Mouse (Mus musculus) embryonic facial prominence, embryonic 11.5 days (tissue): Measurements from ENCODE around the gene Cpt1c. TPM values are rescaled to one million over a fixed set of nuclear protein-coding genes. Genes with fewer than 3 reads are reported as not detected.

Source experiments
- ATAC-seq: fragments of 200-750 bp; cut with Nextera tagmentation; replicated peaks from 2 replicates; pipeline ENCODE4 v1.8.0; 2017; ENCODE audit warnings: low read depth; ENCODE audit not compliant: insufficient number of reproducible peaks, low FRiP score, low TSS enrichment
- DNase-seq: peaks from one replicate; pipeline ENCODE4 v3.0.0-alpha.2; 2015; ENCODE audit warnings: low spot score
- H3K27ac ChIP-seq: fragments of 300-500 bp; sonication (generic); replicated peaks from 2 replicates; pipeline ENCODE4 v1.5.1; 2014; ENCODE audit warnings: mild to moderate bottlenecking, low read depth, low read length, control low read depth
- H3K27me3 ChIP-seq: fragments of 300-500 bp; sonication (generic); 2 replicates; pipeline ENCODE4 v1.6.1; 2014; ENCODE audit warnings: mild to moderate bottlenecking, low read length, moderate library complexity, mixed read lengths; ENCODE audit not compliant: control insufficient read depth, insufficient read depth
- H3K36me3 ChIP-seq: fragments of 300-500 bp; sonication (generic); replicated peaks from 2 replicates; pipeline ENCODE4 v1.6.1; 2014; ENCODE audit warnings: low read depth, mild to moderate bottlenecking, low read length, moderate library complexity, mixed read lengths; ENCODE audit not compliant: control insufficient read depth, insufficient read depth
- H3K4me1 ChIP-seq: fragments of 300-500 bp; sonication (generic); 2 replicates; pipeline ENCODE4 v1.6.1; 2014; ENCODE audit warnings: low read length, mixed read lengths; ENCODE audit not compliant: control insufficient read depth, insufficient read depth
- H3K4me2 ChIP-seq: fragments of 300-500 bp; sonication (generic); 2 replicates; pipeline ENCODE4 v1.6.1; 2014; ENCODE audit warnings: low read depth, mild to moderate bottlenecking, control low read depth, low read length, moderate library complexity
- H3K4me3 ChIP-seq: fragments of 300-500 bp; sonication (generic); 2 replicates; pipeline ENCODE4 v1.5.1; 2014; ENCODE audit warnings: low read depth, low read length, control low read depth
- H3K9ac ChIP-seq: fragments of 300-500 bp; sonication (generic); replicated peaks from 2 replicates; pipeline ENCODE4 v1.6.1; 2014; ENCODE audit warnings: mild to moderate bottlenecking, control low read depth, low read length
- H3K9me3 ChIP-seq: fragments of 300-500 bp; sonication (generic); replicated peaks from 2 replicates; pipeline ENCODE4 v1.6.1; 2016; ENCODE audit warnings: mild to moderate bottlenecking, low read length, inconsistent platforms, mixed read lengths; ENCODE audit not compliant: control insufficient read depth
- WGBS: fragments of 180-500 bp; shearing (Covaris S2); extraction: QIAGEN DNeasy Blood & Tissue Kit; methylation state at CpG from one replicate; pipeline ENCODE4 v1.1.7; 2014; 5-methylcytosine and 5-hydroxymethylcytosine counted together
- polyA plus RNA-seq: library from polyadenylated mRNA; unstranded; fragments of >200 nt; fragmentation: Nextera tagmentation; extraction: Ambion mirVana; gene quantifications from 2 replicates; pipeline ENCODE4 v1.2.1, GENCODE M21; 2014

Gene Cpt1c
- polyA plus RNA-seq, 1 experiment from 2014 or later: 14.3 TPM

- Histone ChIP-seq H3K4me3 (peak overlapping the region; percentile 58), H3K36me3 (no peaks in the 10 kb centered on the region), H3K9ac (peak overlapping the region; percentile 65), H3K4me2 (peak overlapping the region; percentile 52), H3K9me3 (no peaks in the 10 kb centered on the region), H3K27me3 (no peaks in the 10 kb centered on the region), H3K4me1 (peaks cover 4% of the 10 kb centered on the region; the same call in 1 of the 2 replicates), H3K27ac (peak overlapping the region; percentile 85)
- under 1% methylated on average over 36 of the region's 36 CpGs for WGBS
- DNase-seq (peak; percentile 94), ATAC-seq (peak; percentile 94)
These were observed 4.4 kb downstream of the Cpt1c start for GRCm38 (mm10) chr7:44970231-44970691.

DNA sequence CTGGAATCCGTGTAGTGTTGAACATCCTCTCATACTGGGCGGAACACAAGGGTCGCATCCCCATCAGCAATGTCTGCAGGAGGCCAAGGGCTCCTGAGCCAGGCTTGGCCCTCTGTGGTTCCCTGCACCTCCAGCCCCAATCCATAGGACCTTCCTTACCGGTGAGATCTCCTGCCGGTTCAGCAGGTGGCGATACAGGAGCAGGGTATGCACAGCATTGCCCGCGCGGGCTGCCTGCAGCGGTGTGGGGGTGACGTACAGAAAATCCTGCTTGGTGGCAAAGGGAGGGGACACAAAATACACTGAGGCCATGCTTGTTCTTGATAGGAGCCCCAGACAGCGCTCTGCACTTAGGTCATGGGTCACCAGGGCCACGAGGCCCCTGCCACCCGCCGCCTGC is 8.0 kb downstream of the Cpt1c start:
- H3K9ac ChIP-seq: no peak overlapping the region
- no peaks in the 10 kb centered on the region for H3K36me3 ChIP-seq
- DNase-seq (no peak), ATAC-seq (no peak)
- H3K27me3 ChIP-seq: no peaks in the 10 kb centered on the region
- H3K4me3 ChIP-seq: no peak overlapping the region
- no peak overlapping the region for H3K27ac ChIP-seq
- no peaks in the 10 kb centered on the region for H3K9me3 ChIP-seq
- 70% methylated on average over 15 of the region's 15 CpGs for WGBS
- 0 out of 2 replicates have a peak, but pooled peaks cover 4% of the 10 kb centered on the region for H3K4me1 ChIP-seq
- H3K4me2 ChIP-seq: no peak overlapping the region

- H3K4me2 ChIP-seq: no peak overlapping the region
- H3K27me3 ChIP-seq: no peaks in the 10 kb centered on the region
- ATAC-seq: no peak
- H3K9ac ChIP-seq: no peak overlapping the region
- no peak overlapping the region for H3K27ac ChIP-seq
- no peak for DNase-seq
- WGBS: 74% methylated on average over 7 of the region's 7 CpGs
- H3K4me1 ChIP-seq: 0 out of 2 replicates have a peak, but pooled peaks cover under 1% of the 10 kb centered on the region
- no peaks in the 10 kb centered on the region for H3K9me3 ChIP-seq
- H3K36me3 ChIP-seq: no peaks in the 10 kb centered on the region
- no peak overlapping the region for H3K4me3 ChIP-seq
These were observed 8.7 kb downstream of the Cpt1c start for GRCm38 (mm10) chr7:44965975-44966374.

- WGBS: 95% methylated on average over 13 of the region's 13 CpGs
- Histone ChIP-seq H3K9ac (no peak overlapping the region), H3K9me3 (no peaks in the 10 kb centered on the region), H3K27ac (no peak overlapping the region), H3K4me3 (no peak overlapping the region), H3K4me1 (no peaks in the 10 kb centered on the region), H3K4me2 (no peak overlapping the region), H3K27me3 (no peaks in the 10 kb centered on the region), H3K36me3 (no peaks in the 10 kb centered on the region)
- DNase-seq (no peak), ATAC-seq (no peak)
These were observed 9.7 kb downstream of the Cpt1c start for GRCm38 (mm10) chr7:44964990-44965389.

GRCm38 (mm10) chr7:44962831-44963230 is 11.8 kb downstream of the Cpt1c start:
- H3K9me3 ChIP-seq: no peaks in the 10 kb centered on the region
- H3K36me3 ChIP-seq: no peaks in the 10 kb centered on the region
- H3K4me2 ChIP-seq: no peak overlapping the region

GRCm38 (mm10) chr7:44962337-44962736 is 12.3 kb downstream of the Cpt1c start:
- DNase-seq: no peak
- no peak overlapping the region for H3K9ac ChIP-seq
- 83% methylated on average over 8 of the region's 8 CpGs for WGBS
- no peaks in the 10 kb centered on the region for H3K4me1 ChIP-seq
- no peaks in the 10 kb centered on the region for H3K36me3 ChIP-seq
- H3K27me3 ChIP-seq: no peaks in the 10 kb centered on the region
- no peak for ATAC-seq
- no peak overlapping the region for H3K4me3 ChIP-seq
- no peaks in the 10 kb centered on the region for H3K9me3 ChIP-seq
- H3K4me2 ChIP-seq: no peak overlapping the region
- no peak overlapping the region for H3K27ac ChIP-seq

More at GRCm38 (mm10) chr7:44962831-44963230, 11.8 kb downstream of the Cpt1c start:
- WGBS: 90% methylated on average over 5 of the region's 5 CpGs
- Histone ChIP-seq H3K27me3 (no peaks in the 10 kb centered on the region), H3K4me1 (no peaks in the 10 kb centered on the region), H3K9ac (no peak overlapping the region), H3K4me3 (no peak overlapping the region), H3K27ac (no peak overlapping the region)
- no peak for ATAC-seq
- no peak for DNase-seq

- WGBS: 92% methylated on average over 13 of the region's 13 CpGs
- Histone ChIP-seq H3K4me2 (no peak overlapping the region), H3K36me3 (no peaks in the 10 kb centered on the region), H3K4me1 (no peaks in the 10 kb centered on the region), H3K27me3 (no peaks in the 10 kb centered on the region), H3K9ac (no peak overlapping the region), H3K27ac (no peak overlapping the region), H3K4me3 (no peak overlapping the region), H3K9me3 (no peaks in the 10 kb centered on the region)
- no peak for DNase-seq
- no peak for ATAC-seq
These were observed 14.1 kb downstream of the Cpt1c start for GRCm38 (mm10) chr7:44960512-44960910.

- H3K9ac ChIP-seq: no peak overlapping the region
- no peak overlapping the region for H3K4me3 ChIP-seq
- 87% methylated on average over 10 of the region's 10 CpGs for WGBS
- DNase-seq (no peak), ATAC-seq (no peak)
- no peaks in the 10 kb centered on the region for H3K9me3 ChIP-seq
- no peak overlapping the region for H3K27ac ChIP-seq
- no peaks in the 10 kb centered on the region for H3K27me3 ChIP-seq
- no peak overlapping the region for H3K4me2 ChIP-seq
- H3K36me3 ChIP-seq: no peaks in the 10 kb centered on the region
- H3K4me1 ChIP-seq: no peaks in the 10 kb centered on the region
These were observed 14.7 kb downstream of the Cpt1c start for GRCm38 (mm10) chr7:44959874-44960511.
